10 mouse cellular contexts compared by ENCODE assay signal in the genomic region with DNA sequence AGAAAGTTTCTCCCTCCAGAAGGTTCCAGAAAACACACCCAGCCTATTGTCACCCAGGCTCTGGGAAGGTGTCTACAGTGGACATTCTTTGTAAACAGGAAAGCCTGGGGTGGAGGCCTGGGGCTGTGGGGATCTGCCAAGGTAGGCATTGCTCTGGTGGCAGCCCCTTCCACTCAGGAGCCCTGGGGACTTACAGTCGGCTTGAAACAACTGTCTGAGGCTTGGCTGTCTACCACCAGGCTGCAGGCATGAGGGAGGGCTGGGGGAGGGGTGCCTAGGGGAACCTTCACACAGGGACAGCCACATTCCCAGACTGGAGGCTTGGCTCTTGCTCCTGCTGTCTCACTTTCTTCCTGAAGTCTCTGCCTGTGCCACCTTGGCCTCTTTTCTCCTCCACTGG. TPM values are rescaled to one million over a fixed set of nuclear protein-coding genes. Genes with fewer than 3 reads are reported as not detected.
A peak's percentile ranks its signal among the peaks of the same experiment; 100 is the strongest.
DNase-seq lines count a peak whose midpoint lies in the region; ATAC-seq lines count a peak whose summit lies in the region.
"Had no signal": no experiment of that assay in that cellular context is flagged by ENCODE, and none has a peak within 500 bp of the region (broad histone marks: within the 10 kb centered on the region; RNA-seq: fewer than 3 reads in every experiment).

No protein-coding gene starts in this region.

- H3K27me3 ChIP-seq in hindbrain, embryonic 12.5 days, result no peaks in the 10 kb centered on the region
- H3K27me3 ChIP-seq in hindbrain, embryonic 16.5 days (replicated peaks; ENCODE audit: control insufficient read depth, insufficient read depth, low read length), result no peaks in the 10 kb centered on the region
- no peaks in the 10 kb centered on the region for H3K27me3 ChIP-seq in heart, embryonic 15.5 days
- no peaks in the 10 kb centered on the region for H3K27me3 ChIP-seq in lung, embryonic 16.5 days (ENCODE audit: control insufficient read depth, insufficient read depth, low read depth, low read length)

- H3K36me3 ChIP-seq in hindbrain, embryonic 12.5 days, result peaks cover 12% of the 10 kb centered on the region; the same call in 1 of the 2 replicates
- no peaks in the 10 kb centered on the region for H3K36me3 ChIP-seq in hindbrain, embryonic 16.5 days (ENCODE audit: control insufficient read depth, insufficient read depth, low read length)
- peaks cover 8% of the 10 kb centered on the region; the same call in 1 of the 2 replicates for H3K36me3 ChIP-seq in heart, embryonic 15.5 days
- H3K36me3 ChIP-seq in lung, embryonic 16.5 days (ENCODE audit: control insufficient read depth, insufficient read depth, low read length), result 0 out of 2 replicates have a peak, but pooled peaks cover 5% of the 10 kb centered on the region

- H3K9me3 ChIP-seq in hindbrain, embryonic 12.5 days (replicated peaks), result no peaks in the 10 kb centered on the region
- no peaks in the 10 kb centered on the region for H3K9me3 ChIP-seq in hindbrain, embryonic 16.5 days (ENCODE audit: control insufficient read depth, low read length)
- no peaks in the 10 kb centered on the region for H3K9me3 ChIP-seq in heart, embryonic 15.5 days (replicated peaks)
- H3K9me3 ChIP-seq in lung, embryonic 16.5 days (ENCODE audit: control insufficient read depth, low read length), result no peaks in the 10 kb centered on the region

- ATAC-seq in hindbrain, embryonic 12.5 days (ENCODE audit: low FRiP score), result no peak
- no peak for ATAC-seq in hindbrain, embryonic 16.5 days
- peak; percentile 47; the same call in 1 of the 2 replicates for ATAC-seq in heart, embryonic 15.5 days (replicated peaks; ENCODE audit: insufficient number of reproducible peaks, insufficient read depth, low FRiP score, low read depth)
- peak; percentile 45 for ATAC-seq in lung, embryonic 16.5 days (ENCODE audit: low read depth)

- H3K9ac ChIP-seq in hindbrain, embryonic 12.5 days, result no peak overlapping the region; the same call in 1 of the 2 replicates
- H3K9ac ChIP-seq in hindbrain, embryonic 16.5 days (ENCODE audit: low read depth, low read length), result no peak overlapping the region
- no peak overlapping the region for H3K9ac ChIP-seq in heart, embryonic 15.5 days
- H3K9ac ChIP-seq in lung, embryonic 16.5 days (ENCODE audit: low read length), result no peak overlapping the region
- H3K9ac ChIP-seq: liver, embryonic 14.5 days had no signal

- H3K4me2 ChIP-seq in hindbrain, embryonic 12.5 days (replicated peaks), result no peak overlapping the region
- H3K4me2 ChIP-seq in hindbrain, embryonic 16.5 days (ENCODE audit: low read length), result no peak overlapping the region
- no peak overlapping the region for H3K4me2 ChIP-seq in heart, embryonic 15.5 days
- H3K4me2 ChIP-seq in lung, embryonic 16.5 days (ENCODE audit: low read depth, low read length), result no peak overlapping the region

- peaks cover 46% of the 10 kb centered on the region for H3K4me1 ChIP-seq in hindbrain, embryonic 12.5 days
- H3K4me1 ChIP-seq in hindbrain, embryonic 16.5 days (ENCODE audit: control insufficient read depth, insufficient read depth, low read depth, low read length), result peaks cover 20% of the 10 kb centered on the region
- H3K4me1 ChIP-seq in brown adipose tissue, adult 24 weeks (ENCODE audit: control insufficient read depth, insufficient read depth, insufficient read length, low read length), result peaks cover 43% of the 10 kb centered on the region
- H3K4me1 ChIP-seq in heart, embryonic 15.5 days (replicated peaks), result peaks cover 52% of the 10 kb centered on the region
- peaks cover 46% of the 10 kb centered on the region for H3K4me1 ChIP-seq in lung, embryonic 16.5 days (replicated peaks; ENCODE audit: control insufficient read depth, insufficient read depth, low read length)

- H3K4me3 ChIP-seq in hindbrain, embryonic 12.5 days, result no peak overlapping the region
- H3K4me3 ChIP-seq in hindbrain, embryonic 16.5 days (ENCODE audit: low read length), result no peak overlapping the region
- no peak overlapping the region for H3K4me3 ChIP-seq in brown adipose tissue, adult 24 weeks (ENCODE audit: insufficient read depth, low read depth, low read length)
- H3K4me3 ChIP-seq in heart, embryonic 15.5 days, result no peak overlapping the region
- H3K4me3 ChIP-seq in lung, embryonic 16.5 days (ENCODE audit: low read length), result no peak overlapping the region

- 10% methylated on average over 1 of the region's 1 CpGs for WGBS in hindbrain, embryonic 12.5 days
- 0% methylated on average over 1 of the region's 1 CpGs for WGBS in hindbrain, embryonic 16.5 days
- 6% methylated on average over 1 of the region's 1 CpGs for WGBS in heart, embryonic 15.5 days
- 12% methylated on average over 1 of the region's 1 CpGs for WGBS in lung, embryonic 16.5 days

- DNase-seq in cerebellum, adult 11 months, result no peak
- DNase-seq in layer of hippocampus, postnatal 10 days (ENCODE audit: low spot score in 2 of 2), result no peak
- no peak for DNase-seq in spleen, adult 12 weeks (ENCODE audit: low spot score)
- DNase-seq: cerebellum, adult 9-11 months had no signal

- peak overlapping the region; percentile 24; the same call in 1 of the 2 replicates for H3K27ac ChIP-seq in hindbrain, embryonic 12.5 days
- H3K27ac ChIP-seq in hindbrain, embryonic 16.5 days (ENCODE audit: low read depth, low read length), result no peak overlapping the region; the same call in 1 of the 2 replicates
- peak overlapping the region; percentile 40 for H3K27ac ChIP-seq in brown adipose tissue, adult 24 weeks (replicated peaks; ENCODE audit: low read depth, low read length)
- peak overlapping the region; percentile 68 for H3K27ac ChIP-seq in heart, embryonic 15.5 days
- H3K27ac ChIP-seq in lung, embryonic 16.5 days (ENCODE audit: low read length), result peak overlapping the region; percentile 56
- H3K27ac ChIP-seq: liver, embryonic 14.5 days had no signal

RNA-seq across cellular contexts. Expression of a gene that starts 58.1 kb away (rescaled TPM):
- polyA plus RNA-seq in hindbrain, embryonic 12.5 days (2016; fragmentation: Nextera tagmentation; extraction: Ambion mirVana), result 11.1 and 11.2 TPM in 2 replicates
- 3.4 and 4.0 TPM in 2 replicates for polyA plus RNA-seq in hindbrain, embryonic 16.5 days (2015; fragmentation: Nextera tagmentation; extraction: Ambion mirVana)
- polyA plus RNA-seq in brown adipose tissue, adult 24 weeks (2012; ENCODE audit: insufficient read depth, insufficient read length, missing spikeins), result 23.1 and 24.1 TPM in 2 replicates
- 6.6 and 9.5 TPM in 2 replicates for polyA plus RNA-seq in heart, embryonic 15.5 days (2015; fragmentation: Nextera tagmentation; extraction: Ambion mirVana)
- 11.3 TPM in 2 replicates for polyA plus RNA-seq in lung, embryonic 16.5 days (2015; fragmentation: Nextera tagmentation; extraction: Ambion mirVana)
- 10 to 100 TPM; 13.4 to 14.2 TPM for total RNA-seq in layer of hippocampus, postnatal 10 days (2021)

Comparison
In these comparisons a context has a peak if more than half of its experiments do, and no peak if none do; other contexts are left out.
1. ATAC-seq: peak in heart, embryonic 15.5 days (single experiment) and lung, embryonic 16.5 days (single experiment); none in hindbrain, embryonic 12.5 days (single experiment) and hindbrain, embryonic 16.5 days (single experiment).